Mouse (Mus musculus) heart, adult 2 months (tissue): ENCODE measurements around the gene Commd9. TPM values are rescaled to one million over a fixed set of nuclear protein-coding genes. Genes with fewer than 3 reads are reported as not detected.

Source experiments
- DNase-seq, 2 experiments: peaks; one replicate each; pipeline ENCODE4 v3.0.0; 2021
- H3K27ac ChIP-seq: fragments of 200-600 bp; 2 replicates; pipeline ENCODE4 v1.8.1; 2022
- H3K27me3 ChIP-seq: fragments of 200-500 bp; 2 replicates; pipeline ENCODE4 v1.6.1; 2012; ENCODE audit warnings: mild to moderate bottlenecking, low read length, inconsistent platforms, mixed read lengths; ENCODE audit not compliant: control insufficient read depth, insufficient read depth
- H3K36me3 ChIP-seq: fragments of 200-500 bp; 2 replicates; pipeline ENCODE4 v1.6.1; 2012; ENCODE audit warnings: low read length, inconsistent platforms; ENCODE audit not compliant: control insufficient read depth, insufficient read depth
- H3K4me1 ChIP-seq: fragments of 200-500 bp; 2 replicates; pipeline ENCODE4 v1.6.1; 2011; ENCODE audit warnings: low read length; ENCODE audit not compliant: control insufficient read depth, insufficient read depth
- H3K4me3 ChIP-seq: fragments of 200-600 bp; 2 replicates; pipeline ENCODE4 v1.8.1; 2022
- H3K79me2 ChIP-seq: fragments of 200-500 bp; replicated peaks from 2 replicates; pipeline ENCODE4 v1.6.1; 2012; ENCODE audit warnings: mild to moderate bottlenecking, inconsistent platforms, low read length, moderate library complexity, mixed read lengths; ENCODE audit not compliant: control insufficient read depth, insufficient read depth
- H3K9ac ChIP-seq: fragments of 200-500 bp; 2 replicates; pipeline ENCODE4 v1.6.1; 2012; ENCODE audit warnings: low read depth, mild to moderate bottlenecking, control low read depth, inconsistent platforms, low read length, mixed read lengths
- CTCF ChIP-seq: fragments of 200-600 bp; IDR thresholded peaks from 2 replicates; pipeline ENCODE4 v1.8.1; 2022; ENCODE audit warnings: antibody characterized with exemption, mild to moderate bottlenecking, moderate library complexity
- EP300 ChIP-seq: fragments of 200-500 bp; IDR thresholded peaks from 2 replicates; pipeline ENCODE4 v1.6.1; 2011; ENCODE audit warnings: low read depth, low read length, control low read depth; ENCODE audit not compliant: insufficient read depth
- POLR2A ChIP-seq: fragments of 200-500 bp; IDR thresholded peaks from 2 replicates; pipeline ENCODE4 v1.6.1; 2011; ENCODE audit warnings: mild to moderate bottlenecking, low read depth, low read length, control low read depth; ENCODE audit not compliant: insufficient read depth
- WGBS: fragments of 180-500 bp; shearing (Covaris S2); methylation state at CpG from one replicate; pipeline ENCODE4 v1.1.7; 2018; 5-methylcytosine and 5-hydroxymethylcytosine counted together
- intact Hi-C: fragments of 180-260 bp; cut with DNase I; formaldehyde crosslinking; loops from one replicate; pipeline ENCODE4 v1.15.1; 2025
- polyA plus RNA-seq: library from polyadenylated mRNA; depleted of rRNA; stranded (reverse); fragments of >200 nt; gene quantifications from 2 replicates; pipeline ENCODE4 v1.2.3, GENCODE M21; 2012; rRNA removed
- total RNA-seq, 2 experiments: library from RNA; stranded (reverse); gene quantifications; 2 replicates each; pipeline ENCODE4 v1.2.3; 2021

Commd9 gene
- total and polyA plus RNA-seq, 3 experiments, result 23.7 to 54.7 (median 26.1) TPM

DNA sequence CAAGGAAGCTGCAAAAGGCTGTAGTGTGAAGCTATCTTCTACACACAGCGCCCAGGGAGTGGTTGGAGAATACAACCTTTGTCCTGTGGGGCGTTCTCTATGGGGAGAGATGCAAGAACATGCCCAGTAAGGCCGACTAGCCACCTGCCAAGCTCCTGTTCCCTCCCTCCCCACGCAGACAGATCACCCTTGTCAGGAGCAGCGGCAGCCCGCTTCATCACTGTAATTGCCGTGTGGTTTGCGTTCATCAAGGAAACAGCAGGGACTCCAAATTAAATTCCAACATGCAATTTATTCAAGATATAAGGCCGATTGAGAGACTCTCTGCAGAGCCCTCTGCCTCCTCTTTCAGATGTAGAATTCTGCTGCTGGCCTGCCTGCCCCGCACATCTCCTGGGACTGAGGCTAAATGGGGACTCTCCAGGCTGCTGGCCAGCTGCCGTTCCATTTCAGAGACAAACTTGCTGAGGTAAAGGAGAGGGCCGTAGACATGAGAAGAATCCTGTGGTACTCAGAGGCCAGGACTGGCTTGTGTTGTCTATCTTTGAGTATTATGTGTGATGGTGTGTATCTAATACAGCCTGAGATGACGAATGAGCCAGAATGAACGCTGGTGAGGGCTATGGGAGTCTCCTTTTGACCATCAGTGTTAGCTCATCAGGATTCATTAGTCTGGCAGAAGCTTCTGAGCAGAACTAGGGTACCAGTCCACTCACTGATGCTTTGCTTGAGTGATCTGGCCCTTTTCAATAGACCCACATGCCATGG is 46.3 kb downstream of the Commd9 start:
- Histone ChIP-seq H3K27ac (no peak overlapping the region), H3K4me3 (no peak overlapping the region), H3K79me2 (no peaks in the 10 kb centered on the region), H3K27me3 (no peaks in the 10 kb centered on the region), H3K36me3 (no peaks in the 10 kb centered on the region), H3K9ac (no peak overlapping the region), H3K4me1 (no peaks in the 10 kb centered on the region)
- DNase-seq, result no peak
- TF ChIP-seq EP300, result no peak
- TF ChIP-seq CTCF, result no peak
- no peak for TF ChIP-seq POLR2A
- intact Hi-C loops, result no loop called here
- WGBS, result 75% methylated on average over 14 of the region's 14 CpGs

DNA sequence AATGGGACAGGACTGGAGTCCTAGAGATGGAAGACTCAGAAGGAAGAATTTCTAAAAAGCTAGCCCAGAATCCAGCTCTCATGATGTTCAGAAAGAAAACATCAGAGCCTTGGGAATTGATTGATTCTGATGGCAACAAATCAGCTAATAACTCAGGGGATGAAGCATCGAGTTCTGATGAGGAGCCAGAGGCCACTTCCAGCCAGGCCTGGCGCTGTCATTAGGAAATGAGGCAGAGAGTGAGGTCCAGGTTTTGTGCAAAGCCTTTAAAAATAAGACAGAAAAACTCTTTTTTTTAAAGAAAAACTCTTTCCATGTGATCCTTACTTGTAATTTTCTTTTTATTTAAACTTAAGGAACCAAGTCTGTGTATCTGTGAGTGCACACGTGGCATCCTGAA is 47.3 kb downstream of the Commd9 start:
- TF ChIP-seq POLR2A, result no peak
- TF ChIP-seq EP300, result no peak
- no peak for TF ChIP-seq CTCF
- WGBS, result 81% methylated on average over 3 of the region's 3 CpGs
- Histone ChIP-seq H3K4me1 (no peaks in the 10 kb centered on the region), H3K9ac (no peak overlapping the region), H3K4me3 (no peak overlapping the region), H3K79me2 (no peaks in the 10 kb centered on the region), H3K36me3 (no peaks in the 10 kb centered on the region), H3K27me3 (no peaks in the 10 kb centered on the region), H3K27ac (no peak overlapping the region)
- intact Hi-C loops, result no loop called here
- no peak for DNase-seq

DNA sequence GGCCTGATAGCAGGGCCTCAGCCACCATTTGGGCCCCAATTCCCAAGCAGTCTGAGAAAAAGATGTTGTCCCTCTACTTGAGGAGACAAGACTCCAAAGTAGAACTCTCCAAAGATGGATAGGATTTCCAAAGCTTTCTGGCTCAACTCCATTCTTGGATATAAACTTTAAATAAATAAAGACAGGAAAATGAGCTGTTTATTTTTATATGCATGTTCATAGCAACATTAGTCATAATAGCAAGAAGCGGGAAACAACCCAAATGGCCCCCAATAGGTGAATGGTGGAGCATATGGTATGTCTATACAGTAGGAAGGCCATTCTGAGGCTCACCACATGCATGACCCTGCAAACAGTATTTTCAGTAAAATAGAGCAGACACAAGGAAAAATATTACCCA is 49.0 kb downstream of the Commd9 start:
- Histone ChIP-seq H3K4me1 (no peaks in the 10 kb centered on the region), H3K27me3 (no peaks in the 10 kb centered on the region), H3K79me2 (no peaks in the 10 kb centered on the region), H3K4me3 (no peak overlapping the region), H3K27ac (no peak overlapping the region), H3K9ac (no peak overlapping the region), H3K36me3 (no peaks in the 10 kb centered on the region)
- WGBS, result 91% methylated on average over 1 of the region's 1 CpGs
- no peak for DNase-seq
- intact Hi-C loops, result no loop called here
- TF ChIP-seq CTCF, result no peak
- no peak for TF ChIP-seq EP300
- TF ChIP-seq POLR2A, result no peak

DNA sequence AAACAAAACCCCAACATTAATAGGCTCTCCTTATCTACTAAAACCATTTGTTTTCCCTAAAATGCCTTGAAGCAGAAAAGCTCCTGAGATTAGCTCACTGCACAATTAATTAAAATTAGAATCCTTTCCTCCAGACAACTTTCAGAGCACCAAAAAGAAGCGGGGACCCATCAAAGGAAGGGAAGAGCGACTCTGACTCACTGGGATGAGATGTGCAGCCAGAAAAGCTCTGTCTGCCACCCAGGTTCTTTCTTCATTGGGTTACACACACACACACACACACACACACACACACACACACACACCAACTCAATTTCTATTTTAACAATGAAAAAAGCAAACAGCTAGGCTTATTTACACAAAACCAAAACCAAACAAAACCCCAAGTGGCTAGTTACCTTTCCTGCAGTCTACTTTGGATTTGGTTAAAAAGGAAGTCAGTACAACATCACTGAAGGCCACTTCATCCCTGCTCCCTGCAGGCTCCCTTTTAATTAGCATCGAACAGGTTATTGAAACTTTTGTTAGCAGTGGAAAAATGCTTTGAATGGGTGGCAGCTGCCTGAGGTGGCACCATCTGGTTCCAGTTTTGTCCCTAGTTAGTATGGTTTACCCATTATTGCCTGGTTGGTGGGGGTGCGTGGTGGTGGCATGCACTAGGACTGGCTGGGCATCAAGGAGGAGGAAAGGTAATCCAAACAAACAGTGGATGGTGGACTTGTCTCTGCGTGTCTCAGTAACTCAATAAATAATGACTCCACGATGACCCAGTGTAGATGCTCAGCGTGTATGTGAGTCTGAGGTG is 64.9 kb downstream of the Commd9 start:
- DNase-seq, result no peak
- Histone ChIP-seq H3K9ac (no peak overlapping the region), H3K79me2 (no peaks in the 10 kb centered on the region), H3K27ac (no peak overlapping the region), H3K4me3 (no peak overlapping the region), H3K4me1 (no peaks in the 10 kb centered on the region), H3K27me3 (no peaks in the 10 kb centered on the region), H3K36me3 (no peaks in the 10 kb centered on the region)
- intact Hi-C loops, result no loop called here
- TF ChIP-seq POLR2A (no peak), CTCF (no peak), EP300 (no peak)
- WGBS, result 79% methylated on average over 7 of the region's 7 CpGs

Other genes starting within 250 kb of the Commd9 start
- under 1 TPM in 1 of 2 experiments, not detected in 1; 0.05 TPM for gene Rag1, start 236.7 kb upstream of the Commd9 start, total RNA-seq
- gene Rag1, start 236.7 kb upstream of the Commd9 start, polyA plus RNA-seq, result 0.02 and 0.03 TPM in 2 replicates
- gene B230118H07Rik, start 236.7 kb upstream of the Commd9 start, total RNA-seq, result 10 to 100 TPM; 90.4 to 99.4 TPM
- 12.9 and 33.0 TPM in 2 replicates for gene B230118H07Rik, start 236.7 kb upstream of the Commd9 start, polyA plus RNA-seq
- 10 to 100 TPM in 1 of 2 experiments, 1 to 10 TPM in 1; 8.3 to 10.8 TPM for gene Traf6, start 207.8 kb upstream of the Commd9 start, total RNA-seq
- 4.9 and 9.0 TPM in 2 replicates for gene Traf6, start 207.8 kb upstream of the Commd9 start, polyA plus RNA-seq
- gene Prr5l, start 3.2 kb upstream of the Commd9 start, total RNA-seq, result 1 to 10 TPM in 1 of 2 experiments, under 1 TPM in 1; 0.89 to 3.4 TPM
- 1.1 and 1.4 TPM in 2 replicates for gene Prr5l, start 3.2 kb upstream of the Commd9 start, polyA plus RNA-seq